Mouse (Mus musculus) small intestine, adult 2 months (tissue): Measurements from ENCODE around the gene Derl2.

Experiments used
- CTCF ChIP-seq: fragments of 200-500 bp; IDR thresholded peaks from 2 replicates; pipeline ENCODE4 v1.5.1; 2012; ENCODE audit warnings: low read depth, mild to moderate bottlenecking, control low read depth, inconsistent platforms, low read length, moderate library complexity, mixed read lengths; ENCODE audit not compliant: insufficient replicate concordance, insufficient read length; ENCODE audit errors: extremely low read depth
- POLR2A ChIP-seq: fragments of 200-500 bp; IDR thresholded peaks from 2 replicates; pipeline ENCODE4 v1.6.1; 2012; ENCODE audit warnings: low read depth, mild to moderate bottlenecking, control low read depth, inconsistent platforms, low read length, moderate library complexity

DNA sequence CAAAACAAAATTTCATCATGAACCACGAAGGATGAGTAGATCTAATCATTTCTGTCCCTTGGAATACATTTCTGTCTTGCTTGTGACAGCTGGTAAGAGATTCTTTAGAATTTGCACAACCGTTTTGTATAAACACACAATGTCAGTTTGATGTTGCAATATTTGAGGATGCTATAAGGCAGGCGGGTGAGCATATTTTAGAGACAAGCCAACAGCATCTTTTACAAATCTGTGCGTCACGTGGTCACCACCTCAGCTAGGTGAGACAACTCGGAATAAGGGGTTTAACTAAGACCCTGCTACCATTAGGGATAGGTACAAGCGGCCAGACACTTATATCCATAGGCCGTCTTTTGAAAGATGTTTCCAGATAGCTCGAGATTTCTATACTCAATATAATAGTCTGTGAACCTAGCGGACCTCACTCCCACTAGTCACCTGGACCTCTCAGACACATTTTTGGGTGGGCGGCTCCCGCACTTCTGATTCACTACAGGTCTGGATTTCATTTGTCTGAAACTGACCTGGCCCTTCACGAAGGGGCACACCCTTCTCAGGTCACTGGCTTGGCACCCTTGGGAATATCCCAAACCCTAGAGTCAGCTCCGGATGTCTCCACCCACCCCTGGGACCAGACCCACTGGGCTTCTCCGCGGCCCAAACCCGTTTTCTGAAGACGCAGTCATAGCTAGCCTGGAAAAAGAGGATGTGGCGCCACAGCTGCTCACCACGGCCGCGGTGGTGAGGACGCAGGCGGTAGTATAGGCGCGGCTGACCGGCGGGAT is 1.0 kb downstream of the Derl2 start:
- TF ChIP-seq POLR2A (no peak; the same call in 1 of the 2 replicates), CTCF (no peak)
